Mouse (Mus musculus): ENCODE data around the gene Sult3a2.
"Not testable (repeated sequence)": the region's sequence is repeated elsewhere in the genome, so short reads cannot be mapped to it uniquely, and the experiment has no call there.

The Sult3a2 gene

GRCm38 (mm10) chr10:33786604-33787003, at the start of gene Sult3a2:
TSS of gene Sult3a2 (minus strand) at chr10:33786704.
- no peak for DNase-seq (ENCODE audit: low read depth, low spot score)

GRCm38 (mm10) chr10:33820892-33821291, 34.4 kb upstream of the Sult3a2 start:
- no peak for DNase-seq (ENCODE audit: low read depth, low spot score)

- DNase-seq (ENCODE audit: low read depth, low spot score), result no peak
Measured at GRCm38 (mm10) chr10:33816923-33817322, 30.4 kb upstream of the Sult3a2 start.

- no peak for DNase-seq (ENCODE audit: low read depth, low spot score)
Measured at GRCm38 (mm10) chr10:33814266-33814665, 27.8 kb upstream of the Sult3a2 start.

- DNase-seq (ENCODE audit: low read depth, low spot score), result no peak
Measured at GRCm38 (mm10) chr10:33811807-33812206, 25.3 kb upstream of the Sult3a2 start.

- DNase-seq (ENCODE audit: low read depth, low spot score), result not testable (repeated sequence)
Measured at GRCm38 (mm10) chr10:33797221-33797949, 10.9 kb upstream of the Sult3a2 start.

GRCm38 (mm10) chr10:33796269-33796915, 9.9 kb upstream of the Sult3a2 start:
- not testable (repeated sequence) for DNase-seq (ENCODE audit: low read depth, low spot score)

- not testable (repeated sequence) for DNase-seq (ENCODE audit: low read depth, low spot score)
Measured at GRCm38 (mm10) chr10:33792166-33792565, 5.7 kb upstream of the Sult3a2 start.

- DNase-seq (ENCODE audit: low read depth, low spot score), result no peak
Measured at GRCm38 (mm10) chr10:33787541-33787940, 1.0 kb upstream of the Sult3a2 start.

GRCm38 (mm10) chr10:33735251-33735650, 51.3 kb downstream of the Sult3a2 start:
- not testable (repeated sequence) for DNase-seq (ENCODE audit: low read depth, low spot score)

- DNase-seq (ENCODE audit: low read depth, low spot score), result no peak
Measured at GRCm38 (mm10) chr10:33733241-33733640, 53.3 kb downstream of the Sult3a2 start.

- DNase-seq (ENCODE audit: low read depth, low spot score), result no peak
Measured at GRCm38 (mm10) chr10:33732409-33733185, 53.9 kb downstream of the Sult3a2 start.

GRCm38 (mm10) chr10:33723764-33724163, 62.7 kb downstream of the Sult3a2 start:
- DNase-seq (ENCODE audit: low read depth, low spot score), result no peak

GRCm38 (mm10) chr10:33721827-33722438, 64.6 kb downstream of the Sult3a2 start:
- DNase-seq (ENCODE audit: low read depth, low spot score), result no peak

Measured in embryo, embryonic 11.5 days (tissue).